Mouse (Mus musculus) right cerebral cortex, adult 18-20 months (tissue): ENCODE data around the gene Bptf.
"Not testable (repeated sequence)": the region's sequence is repeated elsewhere in the genome, so short reads cannot be mapped to it uniquely, and the experiment has no call there.

Source experiments
- DNase-seq: peaks from one replicate; pipeline ENCODE4 v3.0.0; 2022; ENCODE audit warnings: mixed read lengths

The Bptf gene

GRCm38 (mm10) chr11:107046766-107047620 is 84.9 kb downstream of the Bptf start:
- DNase-seq = no peak

- DNase-seq = no peak
These were observed 86.4 kb downstream of the Bptf start for GRCm38 (mm10) chr11:107045546-107045945.

GRCm38 (mm10) chr11:107044321-107044720 is 87.6 kb downstream of the Bptf start:
- peak; percentile 76 for DNase-seq

- no peak for DNase-seq
These were observed 88.6 kb downstream of the Bptf start for GRCm38 (mm10) chr11:107043361-107043760.

GRCm38 (mm10) chr11:107041396-107041795 is 90.5 kb downstream of the Bptf start:
- DNase-seq = no peak

GRCm38 (mm10) chr11:107039417-107039816 is 92.5 kb downstream of the Bptf start:
- no peak for DNase-seq

GRCm38 (mm10) chr11:107034085-107034810 is 97.7 kb downstream of the Bptf start:
- DNase-seq = no peak

- no peak for DNase-seq
These were observed 100.3 kb downstream of the Bptf start for GRCm38 (mm10) chr11:107031635-107032034.

- no peak for DNase-seq
These were observed 102.4 kb downstream of the Bptf start for GRCm38 (mm10) chr11:107029536-107029935.

GRCm38 (mm10) chr11:107028754-107029153 is 103.2 kb downstream of the Bptf start:
- no peak for DNase-seq

- DNase-seq = no peak
These were observed 103.7 kb downstream of the Bptf start for GRCm38 (mm10) chr11:107028275-107028618.

- peak; percentile 91 for DNase-seq
These were observed 104.3 kb downstream of the Bptf start for GRCm38 (mm10) chr11:107027431-107028274.

GRCm38 (mm10) chr11:107026554-107027430 is 105.1 kb downstream of the Bptf start:
- DNase-seq = no peak

- DNase-seq = no peak
These were observed 106.3 kb downstream of the Bptf start, which contains the start of gene 1810010H24Rik for GRCm38 (mm10) chr11:107025411-107026321. 1810010H24Rik (plus strand) TSS chr11:107025681.

GRCm38 (mm10) chr11:107024406-107024805 is 107.5 kb downstream of the Bptf start:
- no peak for DNase-seq

GRCm38 (mm10) chr11:107022050-107022683 is 109.8 kb downstream of the Bptf start:
- DNase-seq = no peak

GRCm38 (mm10) chr11:107019722-107020121 is 112.2 kb downstream of the Bptf start:
- not testable (repeated sequence) for DNase-seq

- no peak for DNase-seq
These were observed 112.6 kb downstream of the Bptf start for GRCm38 (mm10) chr11:107019318-107019717.

- no peak for DNase-seq
These were observed 113.3 kb downstream of the Bptf start for GRCm38 (mm10) chr11:107018606-107019005.

GRCm38 (mm10) chr11:107017339-107017886 is 114.5 kb downstream of the Bptf start:
- no peak for DNase-seq
